In genomic region chr1:37001636-37002315, GRCm38 (mm10) we compare ENCODE assay signal across 21 mouse cellular contexts. TPM values are rescaled to one million over a fixed set of nuclear protein-coding genes. Genes with fewer than 3 reads are reported as not detected.
"Had no signal": no experiment of that assay in that cellular context is flagged by ENCODE, and none has a peak within 500 bp of the region (broad histone marks: within the 10 kb centered on the region; RNA-seq: fewer than 3 reads in every experiment).

No protein-coding gene starts in this region.

- H3K4me3 ChIP-seq: limb, embryonic 10.5 days; limb, embryonic 13.5 days; liver, embryonic 13.5 days; lung, embryonic 15.5 days; midbrain, embryonic 10.5 days; midbrain, embryonic 13.5 days; myocyte; neural tube, embryonic 13.5 days; stomach, embryonic 15.5 days had no signal

- H3K9ac ChIP-seq: limb, embryonic 13.5 days; liver, embryonic 13.5 days; lung, embryonic 15.5 days; midbrain, embryonic 13.5 days; neural tube, embryonic 13.5 days; stomach, embryonic 15.5 days had no signal

- ATAC-seq: midbrain, embryonic 13.5 days; midbrain, embryonic 16.5 days had no signal

- H3K9me3 ChIP-seq: limb, embryonic 10.5 days; limb, embryonic 13.5 days; liver, embryonic 13.5 days; lung, embryonic 15.5 days; megakaryocyte, embryonic 14.5 days; midbrain, embryonic 10.5 days; midbrain, embryonic 13.5 days; neural tube, embryonic 13.5 days; stomach, embryonic 15.5 days had no signal

- H3K4me1 ChIP-seq: limb, embryonic 13.5 days; liver, embryonic 13.5 days; lung, embryonic 15.5 days; midbrain, embryonic 13.5 days; stomach, embryonic 15.5 days had no signal

- H3K36me3 ChIP-seq: limb, embryonic 10.5 days; limb, embryonic 13.5 days; liver, embryonic 13.5 days; lung, embryonic 15.5 days; midbrain, embryonic 10.5 days; midbrain, embryonic 13.5 days; neural tube, embryonic 13.5 days; stomach, embryonic 15.5 days had no signal

- H3K27ac ChIP-seq: limb, embryonic 10.5 days; limb, embryonic 13.5 days; liver, embryonic 13.5 days; lung, embryonic 15.5 days; midbrain, embryonic 10.5 days; midbrain, embryonic 13.5 days; neural tube, embryonic 13.5 days; stomach, embryonic 15.5 days had no signal

- H3K4me2 ChIP-seq: limb, embryonic 13.5 days; liver, embryonic 13.5 days; lung, embryonic 15.5 days; midbrain, embryonic 13.5 days; neural tube, embryonic 13.5 days; stomach, embryonic 15.5 days had no signal

- H3K27me3 ChIP-seq: limb, embryonic 13.5 days; liver, embryonic 13.5 days; lung, embryonic 15.5 days; megakaryocyte, embryonic 14.5 days; midbrain, embryonic 13.5 days; neural tube, embryonic 13.5 days; stomach, embryonic 15.5 days had no signal

- DNase-seq: kidney, postnatal 14 days; kidney, postnatal 4 days; liver; liver, embryonic 13.5 days; lung, postnatal 10 days; lung, postnatal 36 days; retina, postnatal 1 day; right cerebral cortex, postnatal 25 days; spleen, adult 18-20 months; thymus, postnatal 36 days had no signal

RNA-seq across cellular contexts. Expression of gene Vwa3b, which starts 24.6 kb away (rescaled TPM):
- total RNA-seq: monocyte, adult 5-6 weeks had no signal
- polyA plus RNA-seq: liver, embryonic 13.5 days; myocyte had no signal
